Mouse (Mus musculus) testis, postnatal 10 days (tissue): ENCODE measurements around the gene Smarcd2.
A peak's percentile ranks its signal among the peaks of the same experiment; 100 is the strongest.

ENCODE experiments used
- DNase-seq: peaks from one replicate; pipeline ENCODE4 v3.0.0; 2021; ENCODE audit warnings: low spot score

Gene Smarcd2

GRCm38 (mm10) chr11:106276454-106276853 is 3.7 kb upstream of the Smarcd2 start, which contains the start of gene Tcam1:
Gene Tcam1 (plus strand): TSS chr11:106276672.
- DNase-seq, result peak; percentile 97

DNA sequence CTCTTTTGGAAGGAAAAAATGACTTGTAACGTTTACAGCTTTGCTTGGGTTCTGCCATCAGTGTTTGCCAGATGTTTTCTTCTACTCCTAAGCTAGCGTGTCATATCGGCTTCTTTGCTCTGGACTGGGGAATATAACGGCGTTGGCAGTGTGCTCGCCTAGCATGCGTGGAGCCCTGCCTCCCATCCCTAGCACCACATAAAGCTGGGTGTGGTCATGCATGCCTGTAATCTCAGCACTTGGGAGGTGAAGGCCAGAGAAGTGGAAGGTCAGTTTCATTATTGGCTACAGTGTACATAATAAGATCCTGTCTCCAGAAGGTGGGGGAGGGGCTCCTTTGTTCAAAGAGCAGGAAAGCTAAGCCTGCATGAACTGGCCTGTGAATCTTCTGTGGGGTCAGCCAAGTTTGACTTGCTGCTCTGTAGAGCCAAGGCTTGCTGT is 2.2 kb upstream of the Smarcd2 start:
- peak; percentile 88 for DNase-seq

DNA sequence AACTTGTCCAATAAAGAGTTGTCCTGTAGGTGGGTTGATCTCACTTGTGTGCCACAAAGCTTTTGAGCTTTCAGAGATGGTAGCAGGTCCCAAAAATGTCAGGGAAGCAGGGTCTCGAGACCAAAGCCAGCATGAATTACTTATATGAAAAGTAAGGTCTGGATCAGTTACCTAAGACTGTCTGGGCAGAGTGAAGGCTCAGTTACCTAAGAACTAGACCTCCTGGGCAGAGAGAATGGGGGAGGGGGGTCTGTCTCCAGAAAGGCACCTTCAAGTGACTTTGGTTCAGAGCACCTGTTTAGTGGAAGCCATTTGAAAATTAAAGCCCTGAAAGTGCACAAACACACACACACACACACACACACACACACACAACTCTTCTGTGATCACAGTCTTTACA is 1.6 kb upstream of the Smarcd2 start:
- DNase-seq, result no peak

- no peak for DNase-seq
Observed at GRCm38 (mm10) chr11:106273811-106274210, 1.0 kb upstream of the Smarcd2 start.

GRCm38 (mm10) chr11:106273311-106273684 is 526 bp upstream of the Smarcd2 start:
- DNase-seq, result peak; percentile 62

DNA sequence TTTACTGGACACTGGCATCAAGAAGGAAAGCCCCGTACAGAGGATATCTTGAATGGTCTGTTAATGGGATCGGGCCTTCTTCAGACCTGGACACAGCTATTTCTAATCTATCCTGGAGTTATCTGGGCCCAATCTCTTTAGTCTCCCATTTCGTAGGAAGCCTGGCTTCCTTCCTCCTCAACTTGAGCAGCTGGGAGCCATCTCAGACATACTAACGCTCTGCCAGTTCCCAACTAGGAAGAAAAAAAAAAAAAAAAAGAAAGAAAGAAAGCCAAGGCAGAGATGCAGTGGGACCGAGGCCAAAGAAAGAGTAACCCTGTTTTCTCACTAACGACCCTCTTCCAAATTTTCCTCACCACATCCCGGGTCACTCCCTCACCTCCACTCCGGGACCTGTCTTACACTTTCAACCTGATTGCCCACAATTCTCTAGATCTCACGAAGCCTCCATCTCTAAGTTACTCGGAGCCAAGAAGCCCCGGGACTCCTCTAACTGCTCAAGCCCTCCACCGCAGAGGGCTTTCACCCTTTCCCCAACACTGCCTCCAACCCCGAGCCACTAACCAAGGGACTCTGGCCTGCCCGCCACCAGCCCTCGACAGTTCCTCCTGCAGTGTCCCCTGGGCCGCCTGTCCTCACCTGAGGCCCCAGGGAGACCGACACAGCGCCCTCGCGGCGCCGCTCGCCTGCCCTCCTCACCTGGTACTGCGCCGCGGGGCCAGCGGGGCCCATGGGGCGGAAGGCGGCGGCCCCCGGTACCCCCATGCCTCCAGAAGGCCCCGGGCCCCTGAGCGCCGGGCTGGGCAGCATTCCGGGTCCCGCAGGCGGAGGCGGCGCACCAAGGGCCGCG is 753 bp downstream of the Smarcd2 start:
- peak; percentile 70 for DNase-seq

DNA sequence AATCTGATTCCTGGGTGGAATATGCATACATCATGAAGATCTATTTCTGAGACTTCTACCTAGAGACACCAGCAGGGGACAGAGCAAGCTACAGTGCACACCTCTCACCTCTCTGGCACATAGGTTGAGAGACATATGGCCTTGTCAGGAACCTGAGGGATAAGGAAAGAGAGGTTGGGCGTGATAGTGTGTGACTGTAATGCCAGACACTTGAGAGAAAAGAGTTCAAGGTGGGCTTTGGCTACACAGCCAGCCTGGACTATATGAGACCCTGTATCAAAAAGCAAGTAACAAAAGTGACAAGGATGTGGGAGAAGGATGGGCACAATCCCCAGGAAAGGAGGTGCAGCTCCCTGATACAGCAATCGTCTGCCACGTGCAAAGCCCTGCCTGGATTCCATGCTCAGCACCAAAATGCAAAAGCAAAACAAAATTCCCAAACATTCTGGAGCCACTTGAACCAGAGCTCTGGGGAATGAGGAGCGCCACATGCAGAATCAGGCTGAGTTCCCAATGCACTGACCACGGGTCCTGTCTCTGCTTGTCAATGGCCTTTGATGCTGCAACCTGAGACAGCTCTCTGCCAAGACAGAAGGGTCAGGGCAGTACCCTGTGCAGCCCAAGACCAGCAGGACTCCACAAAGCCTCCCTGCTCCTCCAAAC is 1.5 kb downstream of the Smarcd2 start:
- DNase-seq, result no peak

GRCm38 (mm10) chr11:106269060-106269431 is 3.7 kb downstream of the Smarcd2 start:
- no peak for DNase-seq

- DNase-seq, result peak; percentile 79
Observed at GRCm38 (mm10) chr11:106268326-106269059, 4.3 kb downstream of the Smarcd2 start.

GRCm38 (mm10) chr11:106267871-106268270 is 4.9 kb downstream of the Smarcd2 start:
- DNase-seq, result no peak

DNA sequence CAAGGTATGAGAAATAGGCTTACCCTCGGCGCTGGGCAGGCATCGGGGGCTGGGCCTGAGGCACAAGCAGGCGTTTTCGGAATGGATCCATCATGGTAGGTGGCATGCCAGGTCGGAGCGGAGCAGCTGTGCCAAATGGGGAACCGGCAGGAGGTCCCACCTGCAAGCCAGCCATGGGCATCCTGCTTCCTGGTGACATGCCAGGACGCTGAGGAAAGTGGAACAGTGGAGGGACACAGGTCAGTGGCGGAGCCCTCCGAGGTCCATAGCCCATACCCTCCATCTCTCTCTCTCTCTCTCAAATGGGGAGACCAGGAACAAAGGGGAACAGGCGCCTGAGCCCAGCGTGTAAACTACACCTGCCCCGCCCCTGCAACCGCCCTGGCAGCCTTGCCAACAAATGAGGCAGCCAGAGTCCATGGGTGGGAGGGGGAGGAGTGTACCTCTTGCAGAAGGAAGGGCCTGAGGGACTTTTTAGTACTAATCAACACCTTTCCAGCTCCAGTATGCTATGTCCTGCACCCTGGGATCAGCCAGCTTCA is 5.4 kb downstream of the Smarcd2 start:
- no peak for DNase-seq

- no peak for DNase-seq
Observed at GRCm38 (mm10) chr11:106266431-106266830, 6.3 kb downstream of the Smarcd2 start.

- no peak for DNase-seq
Observed at GRCm38 (mm10) chr11:106265570-106265969, 7.2 kb downstream of the Smarcd2 start.

GRCm38 (mm10) chr11:106264988-106265387 is 7.8 kb downstream of the Smarcd2 start:
- DNase-seq, result no peak

GRCm38 (mm10) chr11:106263963-106264362 is 8.8 kb downstream of the Smarcd2 start:
- no peak for DNase-seq

GRCm38 (mm10) chr11:106260826-106261450 is 11.8 kb downstream of the Smarcd2 start:
- DNase-seq, result peak; percentile 38

GRCm38 (mm10) chr11:106256775-106257174 is 16.0 kb downstream of the Smarcd2 start:
- DNase-seq, result no peak

DNA sequence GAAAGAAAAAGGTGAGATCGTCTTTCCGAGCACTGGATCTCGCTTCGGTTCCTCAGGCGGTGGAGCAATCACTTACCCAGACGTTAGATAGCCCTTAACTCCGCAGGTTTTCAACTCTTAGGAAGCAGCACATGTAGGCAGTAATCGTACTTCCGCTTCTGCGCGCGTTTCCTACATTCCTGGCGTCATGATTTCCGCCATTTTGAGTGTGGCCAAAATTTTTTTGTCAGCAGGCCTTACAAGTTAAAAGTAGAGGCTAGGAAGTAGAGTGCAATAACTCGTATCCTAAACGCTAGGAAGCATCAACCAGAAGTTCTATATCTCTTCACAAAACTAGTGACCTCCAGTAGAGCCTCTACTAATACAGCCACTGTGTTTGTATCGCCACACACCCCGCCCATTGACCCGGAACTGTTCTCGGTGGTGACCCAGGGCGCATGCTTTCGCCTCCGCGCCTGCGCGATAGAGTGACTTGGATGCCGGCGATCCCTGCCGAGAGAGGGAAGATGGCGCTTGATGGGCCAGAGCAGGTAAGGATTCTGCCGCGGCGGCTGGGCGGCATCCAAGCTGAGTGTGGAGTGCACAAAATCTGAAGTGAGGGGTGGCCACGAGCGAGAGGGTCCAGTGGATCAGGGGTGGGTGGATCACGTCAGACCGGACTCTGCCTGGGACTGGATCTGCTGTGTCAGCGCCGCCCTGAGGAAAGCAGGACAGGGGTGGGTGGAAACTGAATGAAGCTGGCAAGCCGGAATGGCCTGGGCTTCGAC is 16.9 kb downstream of the Smarcd2 start, which contains the start of the genes Ftsj3 and Psmc5:
Gene Ftsj3, minus strand, starts transcription at position 395 of the 767 bp plus-strand sequence.
Gene Psmc5, plus strand, starts transcription at position 470 of the 767 bp plus-strand sequence.
- DNase-seq, result peak; percentile 99

- DNase-seq, result no peak
Observed at GRCm38 (mm10) chr11:106255174-106255573, 17.6 kb downstream of the Smarcd2 start.

DNA sequence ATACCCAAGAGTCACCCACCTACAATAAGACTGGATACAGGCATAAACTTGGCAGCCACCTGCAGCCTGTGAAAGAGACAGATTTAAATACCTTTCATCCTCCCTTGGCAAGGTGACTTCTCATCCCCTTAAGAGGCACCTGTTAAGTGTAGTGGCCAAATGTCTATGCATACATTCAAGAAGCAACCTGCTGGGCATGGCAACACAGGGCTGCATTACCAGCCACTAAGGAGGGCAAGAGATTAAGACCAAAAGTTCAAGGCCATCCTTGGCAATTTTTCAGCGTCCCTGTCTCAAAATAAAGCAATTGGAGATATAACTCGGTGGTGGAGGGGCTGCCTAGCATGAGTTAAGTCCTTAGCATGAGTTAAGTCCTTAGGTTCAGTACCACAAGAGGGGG is 18.0 kb downstream of the Smarcd2 start:
- no peak for DNase-seq

- no peak for DNase-seq
Observed at GRCm38 (mm10) chr11:106249326-106249725, 23.4 kb downstream of the Smarcd2 start.
